Mouse (Mus musculus) forebrain, embryonic 14.5 days (tissue): ENCODE results near the gene Fgd5. TPM values are rescaled to one million over a fixed set of nuclear protein-coding genes. Genes with fewer than 3 reads are reported as not detected.
A peak's percentile ranks its signal among the peaks of the same experiment; 100 is the strongest.

ENCODE experiments used
- ATAC-seq: fragments of 200-750 bp; cut with Nextera tagmentation; 2 replicates; pipeline ENCODE4 v1.8.0; 2017; ENCODE audit warnings: mild to moderate bottlenecking, moderate library complexity
- DNase-seq: peaks from one replicate; pipeline ENCODE4 v3.0.0-alpha.2; 2015; ENCODE audit warnings: low spot score
- H3K27ac ChIP-seq: fragments of 300-500 bp; sonication (generic); 2 replicates; pipeline ENCODE4 v1.5.1; 2014; ENCODE audit warnings: low read depth, mild to moderate bottlenecking, control low read depth, low read length, moderate library complexity
- H3K27me3 ChIP-seq: fragments of 300-500 bp; sonication (generic); replicated peaks from 2 replicates; pipeline ENCODE4 v1.6.1; 2014; ENCODE audit warnings: low read length, control low read depth, mixed read lengths; ENCODE audit not compliant: control insufficient read depth, insufficient read depth
- H3K36me3 ChIP-seq: fragments of 300-500 bp; sonication (generic); 2 replicates; pipeline ENCODE4 v1.6.1; 2014; ENCODE audit warnings: low read length, control low read depth; ENCODE audit not compliant: control insufficient read depth, insufficient read depth
- H3K4me1 ChIP-seq: fragments of 300-500 bp; sonication (generic); 2 replicates; pipeline ENCODE4 v1.6.1; 2014; ENCODE audit warnings: antibody characterized with exemption, low read length, control low read depth; ENCODE audit not compliant: control insufficient read depth, insufficient read depth
- H3K4me2 ChIP-seq: fragments of 300-500 bp; sonication (generic); 2 replicates; pipeline ENCODE4 v1.6.1; 2014; ENCODE audit warnings: mild to moderate bottlenecking, control low read depth, low read length
- H3K4me3 ChIP-seq: fragments of 300-500 bp; sonication (generic); 2 replicates; pipeline ENCODE4 v1.5.1; 2014; ENCODE audit warnings: low read depth, low read length, control low read depth
- H3K9ac ChIP-seq: fragments of 300-500 bp; sonication (generic); 2 replicates; pipeline ENCODE4 v1.6.1; 2014; ENCODE audit warnings: mild to moderate bottlenecking, low read length, control low read depth, moderate library complexity
- H3K9me3 ChIP-seq: fragments of 300-500 bp; sonication (generic); replicated peaks from 2 replicates; pipeline ENCODE4 v1.6.1; 2016; ENCODE audit warnings: low read length, control low read depth, mixed read lengths; ENCODE audit not compliant: control insufficient read depth
- WGBS: fragments of 180-500 bp; shearing (Covaris S2); extraction: QIAGEN DNeasy Blood & Tissue Kit; methylation state at CpG from one replicate; pipeline ENCODE4 v1.1.7; 2014; 5-methylcytosine and 5-hydroxymethylcytosine counted together
- polyA plus RNA-seq: library from polyadenylated mRNA; unstranded; fragments of >200 nt; fragmentation: Nextera tagmentation; extraction: Ambion mirVana; gene quantifications from 2 replicates; pipeline ENCODE4 v1.2.1, GENCODE M21; 2014

Gene Fgd5
- polyA plus RNA-seq, 1 experiment from 2014 or later = 5.6 TPM

- Histone ChIP-seq H3K9ac (peak overlapping the region; percentile 98), H3K4me2 (peak overlapping the region; percentile 55), H3K9me3 (no peaks in the 10 kb centered on the region), H3K27me3 (no peaks in the 10 kb centered on the region), H3K4me3 (peak overlapping the region; percentile 96), H3K27ac (peak overlapping the region; percentile 99), H3K36me3 (no peaks in the 10 kb centered on the region), H3K4me1 (peaks cover 22% of the 10 kb centered on the region)
- DNase-seq (no peak), ATAC-seq (no peak)
- WGBS = under 1% methylated on average over 4 of the region's 4 CpGs
These were observed 111.8 kb downstream of the Fgd5 start for GRCm38 (mm10) chr6:92090497-92090896.

- DNase-seq (peak; percentile 86), ATAC-seq (peak; percentile 71)
- Histone ChIP-seq H3K27ac (peak within 1 kb of the TSS; percentile 99), H3K4me1 (peaks cover 22% of the 10 kb centered on the region), H3K9ac (peak within 1 kb of the TSS; percentile 98), H3K36me3 (no peaks in the 10 kb centered on the region), H3K4me2 (peak within 1 kb of the TSS; percentile 55), H3K4me3 (peak within 1 kb of the TSS; percentile 96), H3K9me3 (no peaks in the 10 kb centered on the region), H3K27me3 (no peaks in the 10 kb centered on the region)
- WGBS = 0% methylated on average over 39 of the region's 58 CpGs
These were observed 112.5 kb downstream of the Fgd5 start, which contains the start of gene Nr2c2 for GRCm38 (mm10) chr6:92091130-92091591. Nr2c2 (plus strand) TSS chr6:92091390.

GRCm38 (mm10) chr6:92091767-92092489 is 113.2 kb downstream of the Fgd5 start:
- peak overlapping the region; percentile 99 for H3K27ac ChIP-seq
- peak overlapping the region; percentile 96 for H3K4me3 ChIP-seq
- DNase-seq (peak; percentile 98), ATAC-seq (peak; percentile 97)
- H3K4me1 ChIP-seq = peaks cover 22% of the 10 kb centered on the region
- no peaks in the 10 kb centered on the region for H3K36me3 ChIP-seq
- H3K9me3 ChIP-seq = no peaks in the 10 kb centered on the region
- WGBS = under 1% methylated on average over 47 of the region's 81 CpGs
- peak overlapping the region; percentile 55 for H3K4me2 ChIP-seq
- peak overlapping the region; percentile 98 for H3K9ac ChIP-seq
- no peaks in the 10 kb centered on the region for H3K27me3 ChIP-seq

- Histone ChIP-seq H3K4me2 (peak overlapping the region; percentile 55), H3K27ac (peak overlapping the region; percentile 99), H3K27me3 (no peaks in the 10 kb centered on the region), H3K4me1 (peaks cover 22% of the 10 kb centered on the region), H3K4me3 (peak overlapping the region; percentile 96), H3K9ac (peak overlapping the region; percentile 98), H3K9me3 (no peaks in the 10 kb centered on the region), H3K36me3 (no peaks in the 10 kb centered on the region)
- DNase-seq (no peak), ATAC-seq (no peak)
- WGBS = 8% methylated on average over 3 of the region's 3 CpGs
These were observed 114.1 kb downstream of the Fgd5 start for GRCm38 (mm10) chr6:92092737-92093136.

GRCm38 (mm10) chr6:92093869-92094268 is 115.2 kb downstream of the Fgd5 start:
- no peaks in the 10 kb centered on the region for H3K9me3 ChIP-seq
- H3K4me3 ChIP-seq = no peak overlapping the region
- H3K27me3 ChIP-seq = no peaks in the 10 kb centered on the region
- 94% methylated on average over 2 of the region's 2 CpGs for WGBS
- H3K36me3 ChIP-seq = no peaks in the 10 kb centered on the region
- DNase-seq (no peak), ATAC-seq (no peak)
- H3K27ac ChIP-seq = no peak overlapping the region
- no peak overlapping the region for H3K9ac ChIP-seq
- H3K4me2 ChIP-seq = no peak overlapping the region
- peaks cover 22% of the 10 kb centered on the region for H3K4me1 ChIP-seq

GRCm38 (mm10) chr6:92100679-92101360 is 122.1 kb downstream of the Fgd5 start:
- H3K27ac ChIP-seq = no peak overlapping the region
- H3K4me3 ChIP-seq = no peak overlapping the region
- H3K4me2 ChIP-seq = no peak overlapping the region

GRCm38 (mm10) chr6:92124547-92124946 is 145.9 kb downstream of the Fgd5 start:
- Histone ChIP-seq H3K4me2 (no peak overlapping the region), H3K4me1 (no peaks in the 10 kb centered on the region), H3K27me3 (no peaks in the 10 kb centered on the region), H3K9ac (no peak overlapping the region), H3K4me3 (no peak overlapping the region), H3K27ac (no peak overlapping the region), H3K9me3 (no peaks in the 10 kb centered on the region), H3K36me3 (no peaks in the 10 kb centered on the region)
- DNase-seq (peak; percentile 7), ATAC-seq (no peak)

More at GRCm38 (mm10) chr6:92100679-92101360, 122.1 kb downstream of the Fgd5 start:
- H3K27me3 ChIP-seq = no peaks in the 10 kb centered on the region
- H3K9me3 ChIP-seq = no peaks in the 10 kb centered on the region
- DNase-seq (no peak), ATAC-seq (no peak)
- no peaks in the 10 kb centered on the region; the same call in 1 of the 2 replicates for H3K4me1 ChIP-seq
- H3K36me3 ChIP-seq = no peaks in the 10 kb centered on the region
- 72% methylated on average over 2 of the region's 2 CpGs for WGBS
- no peak overlapping the region for H3K9ac ChIP-seq
